Mouse (Mus musculus): ENCODE measurements at regions not wholly inside any gene's neighbourhood (a gene's known extent, or its start where the extent isn't known, plus 50 kb on each side); places are given as distances from the start of the nearest gene placed in this dataset.

DNA sequence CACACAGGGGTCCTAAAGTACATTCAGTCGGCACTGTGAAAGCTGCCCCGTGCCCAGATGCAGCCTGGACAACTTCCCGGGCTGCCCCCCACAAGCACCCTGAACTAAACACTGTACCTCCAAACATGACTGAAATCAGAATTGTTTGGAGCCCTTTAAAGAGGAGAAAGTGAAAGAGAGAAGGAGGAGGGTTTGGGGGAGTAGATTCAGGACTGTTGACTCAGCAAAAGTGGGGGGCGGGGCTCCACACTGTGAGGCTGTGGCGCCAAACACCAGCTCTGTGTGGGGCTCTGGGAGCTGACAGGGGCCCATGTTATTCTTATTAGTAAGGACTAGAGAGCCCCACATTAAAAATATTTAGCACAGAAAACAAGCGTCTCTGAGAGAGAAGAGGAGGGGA, 71.8 kb upstream of the Pou3f3 start:
- ChIA-PET CTCF (no interaction called here), POLR2A (no interaction called here)
- H3K27me3 ChIP-seq = peaks cover 9% of the 10 kb centered on the region
- no peak for ATAC-seq
- DNase-seq (ENCODE audit: low read depth, low spot score) = no peak
- in situ Hi-C loops (cut with MboI; ENCODE audit: low pct_unique_long_range_greater_than_20kb) = no loop called here
- TF ChIP-seq CTCF (IDR thresholded peaks at IDR 0.05) = no peak

DNA sequence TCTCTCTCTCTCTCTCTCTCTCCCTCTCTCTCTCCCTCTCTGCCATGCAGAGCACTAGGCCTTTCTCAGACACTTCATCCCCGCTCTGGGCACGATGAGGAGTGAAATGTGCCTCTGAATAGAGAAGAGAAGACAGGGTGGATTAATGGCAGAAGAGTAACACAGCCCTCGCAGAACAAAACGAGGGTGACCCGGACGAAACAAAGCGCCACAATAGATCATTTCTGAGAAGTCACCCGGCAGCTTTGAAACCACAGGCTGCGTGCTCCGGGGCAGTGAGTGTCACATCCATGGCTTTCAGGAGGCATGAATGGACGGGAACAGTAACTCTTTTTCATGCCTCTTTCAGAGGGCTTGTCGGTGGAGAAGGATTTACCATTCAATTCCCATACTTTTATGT, 66.8 kb upstream of the Pou3f3 start:
- in situ Hi-C loops (cut with MboI; ENCODE audit: low pct_unique_long_range_greater_than_20kb) = no loop called here
- TF ChIP-seq CTCF (IDR thresholded peaks at IDR 0.05) = no peak
- no peak for DNase-seq (ENCODE audit: low read depth, low spot score)

DNA sequence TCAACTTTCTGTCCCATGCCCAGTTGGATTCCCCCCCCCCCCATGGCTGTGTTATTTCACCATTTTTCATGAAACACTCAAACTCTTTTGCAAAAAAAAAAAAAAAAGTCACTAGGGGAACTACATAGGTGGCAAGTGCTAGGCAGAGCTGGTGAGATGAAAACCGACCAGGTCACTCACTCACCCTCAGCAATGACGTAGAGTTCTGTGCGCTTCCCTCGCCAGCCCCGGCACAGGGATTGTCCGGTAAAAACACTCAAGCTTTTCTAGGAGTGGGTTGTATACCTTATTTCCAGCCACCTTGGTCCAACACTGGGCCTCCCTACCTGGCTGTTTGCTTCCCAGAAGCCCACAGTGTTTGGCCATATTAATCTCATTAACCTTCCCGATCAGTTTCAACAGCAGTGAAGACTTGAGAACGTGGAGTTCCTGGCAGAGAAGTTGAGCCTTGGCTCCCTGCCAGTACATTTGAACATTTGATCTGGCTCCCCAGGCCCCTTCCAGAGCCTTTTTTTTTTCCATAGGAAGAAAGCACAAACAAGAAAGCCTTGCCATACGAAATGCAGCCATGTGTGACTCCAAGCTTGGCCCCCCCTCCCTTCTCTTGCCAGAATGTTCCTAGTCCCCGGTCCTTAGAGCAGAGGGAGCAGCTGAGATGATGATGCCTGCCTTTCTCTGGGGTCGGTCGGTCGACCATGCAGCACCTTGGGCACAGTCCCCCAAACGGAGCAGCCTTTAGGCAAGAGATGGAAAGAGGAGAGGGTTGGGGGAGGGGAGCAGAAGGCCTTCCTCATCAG, 65.9 kb upstream of the Pou3f3 start:
- ATAC-seq (no peak), DNase-seq (ENCODE audit: low read depth, low spot score) (no peak)
- CTCF ChIA-PET = interaction anchor here (0.6 kb wide), 1 partner anchor 505 kb away, joined by 3 read pairs; no protein-coding TSS in a partner anchor
- TF ChIP-seq CTCF (IDR thresholded peaks at IDR 0.05) = no peak
- in situ Hi-C loops (cut with MboI; ENCODE audit: low pct_unique_long_range_greater_than_20kb) = no loop called here
- POLR2A ChIA-PET = interaction anchor here (0.6 kb wide), 1 partner anchor 792 kb away, joined by 5 read pairs; no protein-coding TSS in a partner anchor
- H3K27me3 ChIP-seq = no peaks in the 10 kb centered on the region

More for the DNA sequence above, 66.8 kb upstream of the Pou3f3 start:
- ATAC-seq = no peak
- CTCF ChIA-PET = interaction anchor here (0.6 kb wide), 1 partner anchor 504 kb away, joined by 3 read pairs; no protein-coding TSS in a partner anchor
- no peaks in the 10 kb centered on the region for H3K27me3 ChIP-seq
- POLR2A ChIA-PET = no interaction called here

DNA sequence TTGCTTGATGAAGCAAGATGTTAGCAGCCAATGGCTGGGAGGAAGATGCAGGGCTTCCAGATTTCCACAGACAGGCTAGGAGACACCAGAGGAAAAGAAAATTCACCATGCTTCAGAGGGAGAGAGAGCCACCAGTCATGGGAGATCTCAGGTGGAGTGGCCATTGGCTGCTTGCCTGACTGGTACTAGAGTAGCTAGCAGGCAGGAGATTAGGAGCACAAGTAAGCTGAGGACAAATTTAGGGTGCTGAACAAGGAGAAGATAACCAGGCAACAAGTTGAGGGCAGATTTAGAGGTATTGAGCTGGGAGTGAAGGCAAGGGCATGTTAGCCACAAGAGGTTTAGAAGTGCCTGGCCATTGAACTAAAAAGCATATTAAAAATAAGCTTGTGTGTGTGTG, 63.3 kb upstream of the Pou3f3 start:
- in situ Hi-C loops (cut with MboI; ENCODE audit: low pct_unique_long_range_greater_than_20kb) = no loop called here
- DNase-seq (ENCODE audit: low read depth, low spot score) = no peak

DNA sequence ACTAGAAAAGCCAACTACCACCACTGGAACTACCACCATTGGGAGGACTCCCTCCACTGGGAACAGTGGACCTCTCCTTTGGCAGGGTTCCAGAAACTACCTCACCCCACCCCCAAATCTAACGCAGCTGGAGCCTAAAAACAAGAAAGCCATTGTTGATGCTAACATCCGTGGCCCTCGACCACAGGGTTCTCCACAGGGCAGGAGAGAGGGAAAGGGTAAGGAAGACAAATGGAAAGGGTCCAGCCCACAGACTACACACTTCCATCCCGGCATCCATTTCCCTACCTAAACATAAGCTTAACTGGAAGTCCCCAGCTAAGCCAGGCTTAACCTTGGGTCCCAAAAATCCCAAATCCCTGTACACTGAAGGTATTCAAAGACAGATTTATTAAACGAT, 59.0 kb upstream of the Pou3f3 start:
- POLR2A ChIA-PET = interaction anchor here (0.6 kb wide), 1 partner anchor 15 kb away, joined by 4 read pairs; no protein-coding TSS in a partner anchor
- TF ChIP-seq CTCF (IDR thresholded peaks at IDR 0.05) = no peak
- CTCF ChIA-PET = no interaction called here
- ATAC-seq (no peak), DNase-seq (ENCODE audit: low read depth, low spot score) (no peak)
- in situ Hi-C loops (cut with MboI; ENCODE audit: low pct_unique_long_range_greater_than_20kb) = no loop called here
- H3K27me3 ChIP-seq = no peaks in the 10 kb centered on the region

More for the DNA sequence above, 63.3 kb upstream of the Pou3f3 start:
- no peak for TF ChIP-seq CTCF (IDR thresholded peaks at IDR 0.05)
- no peak for ATAC-seq
- no peaks in the 10 kb centered on the region for H3K27me3 ChIP-seq
- CTCF ChIA-PET = no interaction called here
- POLR2A ChIA-PET = no interaction called here

Data from Patski (cell line).